Mouse (Mus musculus): ENCODE data around the gene Rmi2. TPM values are rescaled to one million over a fixed set of nuclear protein-coding genes. Genes with fewer than 3 reads are reported as not detected.
"Not testable (repeated sequence)": the region's sequence is repeated elsewhere in the genome, so short reads cannot be mapped to it uniquely, and the experiment has no call there.

The Rmi2 gene
- total RNA-seq, 2 experiments from 2014 or later, result not detected

DNA sequence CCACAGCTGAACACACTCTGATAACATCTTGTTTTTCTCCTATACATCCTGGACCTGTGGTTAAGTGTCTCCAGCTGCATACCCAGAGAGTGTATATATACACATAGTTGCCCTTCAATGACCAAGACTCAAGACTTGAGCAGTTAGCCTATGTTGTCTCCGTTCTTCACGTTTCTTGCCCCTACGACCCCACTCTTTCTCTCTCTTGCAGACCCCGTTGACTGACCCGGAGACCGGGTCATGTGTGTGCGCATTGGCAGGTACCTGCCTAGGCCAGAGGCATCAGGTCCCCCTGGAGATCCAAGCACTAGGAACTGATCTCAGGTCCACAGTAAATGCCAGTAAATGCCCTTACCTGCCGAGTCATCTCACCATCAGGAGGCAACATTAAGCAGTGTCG is 7.6 kb upstream of the Rmi2 start:
- DNase-seq (ENCODE audit: low spot score in 2 of 2), result no peak

DNA sequence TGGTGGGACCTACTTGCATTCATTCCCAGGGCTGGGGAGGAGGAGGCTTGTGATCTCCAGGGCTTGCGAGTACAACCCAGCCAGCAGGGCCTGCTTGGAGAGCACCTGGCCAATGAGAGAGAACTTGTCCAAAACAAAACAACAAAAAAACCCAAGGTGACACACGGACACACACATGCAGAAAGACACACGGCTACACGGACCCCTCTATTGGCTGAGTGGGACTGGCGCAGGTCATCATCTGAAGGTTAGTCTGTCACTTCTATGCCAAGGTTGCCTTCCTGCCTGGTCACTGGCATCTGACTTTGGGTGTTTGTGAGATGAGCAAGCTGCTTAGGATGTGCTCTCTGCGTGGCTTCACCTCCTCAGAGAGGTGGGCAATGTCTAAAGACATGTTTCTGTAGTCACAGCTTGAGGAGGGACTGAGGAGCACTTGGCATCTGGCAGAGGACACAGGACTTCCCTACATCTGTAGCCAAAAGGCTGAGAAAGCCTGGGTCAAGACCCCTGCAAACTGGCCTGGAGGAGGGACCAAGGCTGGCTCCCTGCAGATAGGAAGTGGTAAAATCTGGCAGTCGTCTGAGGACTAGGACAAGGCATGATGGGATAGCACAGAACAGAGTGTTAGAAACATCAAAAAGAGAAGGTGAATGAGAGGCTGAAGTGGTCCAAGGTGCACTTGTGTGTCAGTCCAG is 6.9 kb upstream of the Rmi2 start:
- no peak for DNase-seq (ENCODE audit: low spot score in 2 of 2)

DNA sequence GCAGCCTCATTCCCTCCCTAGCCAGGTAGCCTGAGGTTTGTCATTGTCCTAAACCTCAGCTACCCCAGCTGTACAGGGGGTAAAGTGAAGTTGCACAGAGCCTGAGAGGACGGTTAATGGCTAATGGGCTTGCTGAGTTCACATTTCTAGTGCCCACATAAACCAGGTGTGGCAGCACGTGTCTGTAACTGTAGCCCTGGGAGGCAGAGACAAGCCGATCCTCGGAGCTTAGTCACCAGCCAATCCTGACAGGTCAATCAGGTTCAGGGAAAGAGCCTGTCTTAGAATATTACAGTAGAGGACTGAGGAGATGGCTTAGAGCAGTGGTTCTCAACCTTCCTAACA is 6.4 kb upstream of the Rmi2 start:
- DNase-seq (ENCODE audit: low spot score in 2 of 2), result no peak

DNA sequence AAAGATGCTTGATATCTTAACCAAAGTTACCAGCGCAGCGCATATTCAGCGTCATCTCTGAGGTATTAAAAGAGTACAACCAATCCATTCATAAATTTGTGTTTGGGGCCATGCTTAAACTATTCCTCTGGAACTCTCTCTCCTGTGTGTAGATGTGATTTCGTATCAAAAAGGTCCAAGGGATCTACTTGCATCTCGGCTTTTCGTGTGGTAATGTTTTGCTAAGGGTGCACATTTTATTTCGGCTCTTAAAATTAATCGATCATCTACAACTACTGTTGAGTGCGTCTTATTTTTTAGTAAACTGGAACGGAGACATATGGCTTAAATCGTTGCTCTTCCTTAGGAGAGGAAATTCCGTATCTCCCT is 333 bp upstream of the Rmi2 start:
- no peak for DNase-seq (ENCODE audit: low spot score in 2 of 2)

DNA sequence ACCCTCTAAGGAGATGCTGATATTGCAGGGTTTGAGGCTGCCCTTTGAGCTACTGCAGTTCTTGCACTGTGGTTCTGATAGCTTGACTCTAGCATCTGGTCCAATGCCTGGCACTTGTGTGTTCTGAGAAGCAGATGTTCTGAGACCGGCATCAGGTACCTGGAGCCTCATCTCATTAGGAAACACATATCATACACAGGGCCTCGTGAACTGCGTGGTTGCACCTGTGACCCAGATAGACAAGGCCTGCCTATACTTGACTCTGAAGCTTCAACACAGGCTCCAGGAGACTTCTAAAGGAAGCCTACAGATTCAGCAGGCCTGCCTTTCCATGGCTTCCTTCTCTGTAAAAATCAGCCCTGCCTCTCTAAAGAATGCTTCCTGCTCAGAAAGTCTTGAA is 1.5 kb downstream of the Rmi2 start:
- no peak for DNase-seq (ENCODE audit: low spot score in 2 of 2)

DNA sequence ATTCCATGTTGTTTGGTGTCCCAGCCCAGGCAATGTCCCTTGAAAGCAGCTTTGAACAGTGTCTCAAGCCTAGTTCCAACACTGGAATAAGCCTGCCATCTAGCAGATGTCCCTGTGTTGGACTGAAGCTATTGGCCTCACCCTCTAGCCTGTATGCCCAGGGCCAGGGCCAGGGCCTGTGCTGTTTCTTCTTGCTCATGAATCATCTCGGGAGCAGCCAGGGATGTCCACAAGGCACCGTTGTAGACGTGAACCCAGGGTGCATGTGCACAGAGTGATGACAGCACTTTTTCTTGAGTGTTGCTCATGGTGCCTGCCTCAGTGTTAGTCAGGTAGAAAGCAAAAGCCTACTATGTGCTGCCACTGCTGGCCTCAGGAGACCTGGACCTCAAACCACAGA is 2.4 kb downstream of the Rmi2 start:
- no peak for DNase-seq (ENCODE audit: low spot score in 2 of 2)

DNA sequence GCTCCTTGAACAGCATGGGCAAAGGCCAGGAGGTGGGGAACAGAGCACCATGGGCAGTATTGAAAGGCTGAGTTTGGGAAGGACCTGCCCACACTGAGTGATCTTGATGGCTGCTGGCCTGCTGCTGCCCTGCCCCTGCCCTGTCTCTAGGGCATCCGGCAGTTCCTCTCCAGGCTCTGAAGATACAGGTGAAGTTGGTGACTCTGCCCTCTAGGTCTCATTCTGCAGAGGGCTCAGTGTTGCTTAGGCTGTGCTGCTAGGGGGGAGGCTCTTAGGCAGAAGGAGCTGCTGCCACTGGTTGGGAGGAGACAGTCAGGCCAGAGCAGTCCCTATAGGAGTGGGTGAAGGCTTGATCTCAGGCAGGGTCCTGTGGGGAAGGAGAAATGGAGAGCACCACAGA is 3.0 kb downstream of the Rmi2 start:
- DNase-seq (ENCODE audit: low spot score in 2 of 2), result no peak

DNA sequence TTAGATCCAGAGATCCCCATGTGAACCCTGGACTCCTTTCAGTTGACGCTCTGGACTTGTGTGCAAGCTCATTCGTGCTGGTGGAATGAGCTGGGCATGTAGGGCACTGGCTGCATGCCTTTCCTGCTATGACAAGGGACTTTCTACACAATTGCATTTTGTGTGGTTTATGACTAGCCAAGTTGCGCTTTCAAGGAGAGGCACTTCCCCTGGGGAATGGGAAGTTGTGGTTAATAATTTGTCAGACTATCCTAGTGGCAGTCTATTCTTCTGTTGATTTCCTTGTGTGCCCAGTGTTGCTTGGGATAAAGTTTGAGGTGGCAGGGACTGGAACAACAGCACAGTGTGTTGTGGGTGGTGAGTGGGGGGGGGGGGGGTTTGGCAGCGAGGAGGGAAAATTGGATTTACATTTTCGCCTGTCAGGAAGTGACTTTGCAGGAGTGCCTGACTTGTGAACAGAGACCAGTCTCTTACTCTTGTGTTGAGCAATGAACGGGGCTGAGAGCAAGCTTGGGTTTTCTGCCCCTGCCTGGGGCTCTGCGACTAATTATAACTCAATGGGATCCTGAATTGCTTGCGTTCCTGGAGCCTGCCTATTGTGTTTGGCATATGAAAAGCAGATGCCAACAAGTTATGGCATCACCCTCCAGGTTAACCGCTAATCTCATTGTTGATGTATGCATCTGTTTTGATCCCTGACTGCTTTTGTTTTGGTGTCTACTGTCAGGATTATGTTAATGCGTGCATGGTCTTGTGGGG is 3.8 kb downstream of the Rmi2 start:
- DNase-seq (ENCODE audit: low spot score in 2 of 2), result no peak

DNA sequence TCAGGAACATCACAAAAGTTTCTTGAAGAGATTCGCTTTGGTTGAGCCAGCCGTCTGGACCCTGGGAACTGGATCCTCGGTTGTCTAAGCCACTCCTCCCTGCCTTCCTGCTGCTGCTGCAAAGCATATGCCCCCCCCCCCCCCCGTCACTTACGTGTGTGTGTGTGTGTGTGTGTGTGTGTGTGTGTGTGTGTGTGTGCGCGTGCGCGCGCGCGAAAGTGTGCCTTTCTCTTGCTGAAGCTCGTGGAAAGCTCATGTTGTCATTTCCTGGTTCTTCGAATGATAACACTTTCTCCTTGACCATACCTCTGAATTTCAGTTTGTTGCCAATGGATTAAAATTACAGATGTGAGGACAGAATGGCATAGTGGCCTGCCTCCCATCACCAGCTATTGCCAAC is 5.2 kb downstream of the Rmi2 start:
- DNase-seq (ENCODE audit: low spot score in 2 of 2), result no peak

DNA sequence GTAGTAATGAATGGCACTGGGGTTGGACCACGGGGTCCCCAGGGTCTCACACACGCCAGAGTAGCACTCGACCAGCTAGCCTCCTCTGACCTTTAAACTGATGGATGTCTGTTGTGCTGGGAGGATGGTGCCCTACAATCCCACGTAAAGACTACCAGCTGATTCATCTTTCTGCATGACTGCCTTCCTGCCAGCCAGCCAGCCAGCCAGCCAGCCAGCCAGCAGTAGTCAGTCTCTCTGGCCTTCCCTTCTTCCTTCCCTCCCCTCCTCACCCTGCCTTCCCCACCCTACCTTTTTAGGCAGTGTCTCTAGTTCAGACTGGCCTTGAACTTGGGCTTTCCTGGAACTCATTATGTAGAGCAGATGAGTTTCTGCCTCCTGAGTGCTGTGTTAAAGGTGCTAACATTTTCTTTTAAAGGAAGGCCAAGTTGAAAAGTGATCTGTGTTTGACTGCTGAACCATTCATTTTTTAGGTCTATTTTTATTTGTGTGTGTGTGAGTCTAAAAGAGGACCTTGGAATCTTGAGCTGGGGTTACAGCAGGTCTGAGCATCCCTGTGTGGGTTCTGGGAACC is 7.5 kb downstream of the Rmi2 start:
- DNase-seq (ENCODE audit: low spot score in 2 of 2), result no peak

DNA sequence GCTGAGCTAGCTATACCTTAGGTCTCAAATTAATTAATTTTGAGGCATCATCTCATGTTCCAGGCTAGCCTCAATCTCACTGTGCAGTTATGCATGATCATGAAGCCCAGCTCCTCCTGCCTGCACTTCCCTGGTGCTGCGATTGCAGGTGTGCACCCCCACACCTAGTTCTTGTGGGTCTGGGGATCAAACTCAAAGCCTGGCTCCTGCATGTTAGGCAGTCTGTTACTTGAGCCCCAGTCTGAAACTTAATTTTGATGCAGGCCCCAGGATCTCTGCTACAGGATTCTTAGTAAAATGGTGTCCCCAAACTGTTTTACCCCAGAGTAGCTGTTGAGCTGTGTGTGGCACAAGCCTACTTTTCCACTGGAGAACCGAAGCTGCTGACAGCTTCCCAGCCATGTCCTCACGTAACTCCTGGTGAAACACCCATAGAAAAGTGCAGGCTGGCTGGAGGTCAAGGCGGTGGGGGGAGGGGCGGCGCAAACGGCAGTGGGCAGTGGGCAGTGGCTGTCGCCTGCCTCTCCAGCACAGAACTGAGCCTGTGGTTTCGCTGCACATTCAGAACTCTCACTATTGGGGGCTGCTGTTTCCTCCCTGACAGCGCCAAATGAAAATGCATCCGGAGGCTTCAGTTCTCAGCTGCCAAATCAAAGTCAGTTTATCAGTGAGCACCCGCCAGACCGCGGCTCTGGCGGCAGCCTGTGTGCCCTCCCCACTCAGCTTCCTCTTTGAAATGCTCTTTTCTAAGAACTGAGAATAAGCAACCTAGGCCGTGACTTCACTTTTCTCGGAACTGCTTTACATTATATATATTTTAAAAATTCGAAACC is 8.8 kb downstream of the Rmi2 start:
- peak in 1 of 2 experiments; percentile 13 for DNase-seq (ENCODE audit: low spot score in 2 of 2)

DNA sequence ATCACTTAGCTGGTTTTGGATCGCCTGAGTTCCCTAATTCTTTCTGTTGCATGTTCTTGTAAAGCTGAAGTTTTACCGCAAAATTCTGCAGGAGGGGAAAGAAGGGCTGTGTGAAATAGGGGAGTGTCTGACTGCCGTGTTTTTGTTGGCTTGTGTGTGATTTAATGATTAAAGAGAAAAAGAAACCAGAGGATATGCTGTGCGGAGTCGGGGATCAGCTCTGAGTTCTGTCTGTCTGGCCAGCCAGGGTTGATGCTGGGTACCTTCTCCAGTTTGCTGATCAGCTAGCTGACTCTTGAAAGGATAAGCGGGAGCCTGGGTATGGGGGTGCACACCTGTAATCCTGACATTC is 9.4 kb downstream of the Rmi2 start:
- DNase-seq (ENCODE audit: low spot score in 2 of 2), result no peak

DNA sequence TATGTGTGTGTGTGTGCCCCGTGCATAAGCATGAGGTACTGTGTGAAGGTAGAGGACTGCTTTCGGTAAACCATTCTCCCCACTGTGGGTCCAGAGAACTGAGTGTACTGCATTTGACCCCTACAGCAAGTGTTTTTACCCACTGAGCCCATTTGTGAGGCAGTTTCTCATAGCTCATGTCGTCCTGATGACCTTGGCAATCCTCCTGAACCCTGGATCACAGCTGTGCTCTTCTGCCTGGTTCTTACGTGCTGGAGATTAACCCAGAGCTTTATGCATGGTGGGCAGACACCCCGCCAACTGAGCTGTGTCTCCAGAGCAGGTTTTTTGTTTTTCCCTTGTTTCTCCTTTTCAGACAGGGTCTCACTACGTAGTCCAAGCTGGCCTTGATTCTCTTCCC is 11.1 kb downstream of the Rmi2 start:
- DNase-seq (ENCODE audit: low spot score in 2 of 2), result no peak

DNA sequence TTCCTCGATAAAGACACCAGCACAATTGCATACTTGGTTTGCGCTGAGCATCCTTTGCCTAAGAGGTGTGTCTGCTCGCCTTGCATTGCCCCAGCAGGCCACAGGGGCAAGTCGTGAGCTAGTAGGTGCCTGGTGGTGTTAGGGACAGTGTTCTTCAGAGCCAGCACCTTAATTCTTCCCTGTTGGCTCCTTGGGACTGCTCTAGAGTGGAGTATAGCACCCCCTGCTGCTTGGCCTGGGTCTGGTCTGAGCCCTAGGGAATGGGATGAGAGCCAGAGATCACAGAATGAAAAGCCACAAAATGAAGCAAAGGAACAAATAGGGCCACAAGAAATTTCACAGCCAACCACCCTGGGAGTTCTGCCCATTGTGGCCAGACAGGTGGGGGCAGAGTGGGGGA is 11.6 kb downstream of the Rmi2 start:
- DNase-seq (ENCODE audit: low spot score in 2 of 2), result peak in 1 of 2 experiments; percentile 69

DNA sequence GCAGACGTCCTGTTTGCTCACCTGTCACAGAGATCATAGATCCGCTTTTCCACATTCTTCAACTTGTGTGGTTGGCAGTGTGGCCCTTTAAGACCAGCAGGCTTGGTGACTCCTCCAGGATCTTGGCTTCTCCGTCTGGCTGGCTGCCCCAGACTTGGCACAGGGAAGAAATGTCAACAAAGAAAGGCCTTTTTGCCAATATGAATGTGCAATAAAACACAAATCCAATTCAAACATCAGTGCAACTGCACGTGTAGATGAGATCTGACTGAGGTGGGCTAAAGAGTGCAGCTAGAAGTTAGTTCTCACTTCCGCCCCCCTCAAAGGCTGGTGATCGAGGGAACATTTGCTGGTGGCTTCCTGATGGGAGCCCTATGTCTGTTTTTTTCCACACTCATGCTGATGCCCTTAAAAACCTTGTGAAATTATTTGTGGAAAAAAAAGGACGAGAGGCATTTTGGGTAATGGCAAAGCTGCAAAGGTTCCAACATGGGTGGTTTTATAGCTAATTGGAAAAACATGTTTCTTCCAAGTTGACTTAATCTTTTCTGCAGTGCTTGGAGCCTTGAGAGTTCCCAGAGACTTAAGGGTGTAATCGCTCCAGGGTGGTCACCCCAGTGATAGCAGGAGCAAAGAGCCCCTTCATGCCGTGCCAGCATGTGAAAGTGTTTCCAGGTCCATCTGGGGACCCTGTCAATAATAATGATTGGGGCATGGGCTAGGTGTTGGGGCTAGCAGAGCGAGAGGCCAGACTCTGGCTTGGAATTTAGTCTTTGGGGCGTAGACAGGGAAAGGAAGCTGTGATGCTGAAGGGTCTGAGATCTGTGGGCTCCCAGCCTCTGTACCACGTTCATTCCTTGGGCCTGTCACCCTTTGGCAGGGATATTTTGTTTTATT is 15.4 kb downstream of the Rmi2 start:
- DNase-seq (ENCODE audit: low spot score in 2 of 2), result peak; percentile 20 to 45

DNA sequence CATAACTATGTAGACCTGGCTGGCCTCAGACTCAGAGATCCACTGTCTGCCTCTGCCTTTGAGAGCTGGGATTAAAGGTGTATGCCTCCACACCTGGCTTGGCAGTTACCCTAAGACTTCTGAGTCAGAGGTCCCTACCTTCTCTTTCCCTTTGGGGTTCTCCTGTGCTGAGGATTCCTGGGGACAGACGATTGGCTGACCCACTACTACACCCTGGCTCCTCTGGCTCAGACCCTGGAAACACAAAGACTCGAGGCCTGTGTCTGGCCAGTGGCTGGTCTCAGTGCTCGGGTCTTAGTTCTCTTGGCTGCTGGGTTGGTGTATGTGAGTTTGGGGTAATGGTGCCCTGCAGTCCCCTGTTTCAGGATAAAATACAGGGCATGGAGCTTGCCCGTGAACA is 16.0 kb downstream of the Rmi2 start:
- no peak for DNase-seq (ENCODE audit: low spot score in 2 of 2)

DNA sequence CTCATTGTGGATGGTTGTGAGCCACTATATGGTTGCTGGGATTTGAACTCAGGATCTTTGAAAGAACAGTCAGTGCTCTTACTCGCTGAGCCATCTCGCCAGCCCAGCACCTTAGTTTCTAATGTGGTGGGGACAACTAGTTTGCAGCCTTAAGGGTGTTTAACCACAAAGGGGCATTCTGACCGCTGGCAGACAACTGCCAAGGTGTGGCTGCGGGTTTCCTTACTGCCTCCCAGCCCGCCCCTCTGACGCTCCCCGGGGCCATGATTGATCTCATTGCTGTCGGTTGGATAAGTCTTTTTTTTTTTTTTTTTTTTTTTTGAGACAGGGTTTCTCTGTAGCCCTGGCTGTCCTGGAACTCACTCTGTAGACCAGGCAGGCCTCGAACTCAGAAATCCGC is 17.4 kb downstream of the Rmi2 start:
- not testable (repeated sequence) for DNase-seq (ENCODE audit: low spot score in 2 of 2)

DNA sequence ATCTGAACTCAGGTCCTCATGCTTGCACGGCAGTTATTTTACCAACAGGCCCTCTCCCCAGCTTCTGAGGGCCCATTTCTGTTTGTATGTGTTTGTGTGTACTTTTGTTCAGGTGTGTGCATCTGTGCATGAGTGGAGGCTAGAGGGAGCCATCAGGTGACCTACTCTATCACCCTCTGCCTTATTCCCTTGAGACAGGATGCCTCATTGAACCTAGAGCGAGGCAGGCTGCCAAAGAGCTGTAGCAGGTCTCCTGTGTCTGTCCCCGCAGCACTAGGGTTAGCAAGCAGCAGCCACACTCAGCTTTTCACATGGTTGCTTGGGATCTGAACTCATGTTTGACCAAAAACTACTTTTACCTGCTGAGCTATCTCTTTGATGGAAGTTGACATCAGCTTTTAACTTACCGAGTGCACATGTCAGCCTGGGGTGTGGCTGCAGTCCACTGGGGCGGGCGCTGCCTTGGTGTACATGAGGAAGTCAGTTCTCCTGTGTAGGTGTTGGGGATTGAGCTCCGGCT is 24.9 kb downstream of the Rmi2 start:
- DNase-seq (ENCODE audit: low spot score in 2 of 2), result no peak

DNA sequence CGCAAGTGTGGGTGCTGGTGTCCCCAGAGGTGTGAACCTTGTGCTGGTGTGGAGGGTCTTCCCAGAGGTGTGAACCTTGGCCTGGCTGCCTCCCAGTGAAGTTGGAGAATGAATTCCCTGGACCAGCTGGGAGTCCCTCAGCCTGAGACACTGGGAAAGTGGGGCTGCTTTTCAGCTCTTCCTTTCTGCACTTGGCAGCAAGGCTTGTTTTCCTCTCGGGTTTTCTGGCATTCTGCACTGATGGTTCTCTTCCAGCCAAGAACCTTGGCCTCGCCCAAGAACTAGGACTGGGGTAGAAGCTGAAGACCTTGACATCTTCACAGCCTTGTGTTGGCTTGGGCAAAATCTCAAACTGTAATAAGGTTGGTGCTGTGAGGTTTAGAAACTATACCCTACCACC is 26.5 kb downstream of the Rmi2 start:
- DNase-seq (ENCODE audit: low spot score in 2 of 2), result peak in 1 of 2 experiments; percentile 19

DNA sequence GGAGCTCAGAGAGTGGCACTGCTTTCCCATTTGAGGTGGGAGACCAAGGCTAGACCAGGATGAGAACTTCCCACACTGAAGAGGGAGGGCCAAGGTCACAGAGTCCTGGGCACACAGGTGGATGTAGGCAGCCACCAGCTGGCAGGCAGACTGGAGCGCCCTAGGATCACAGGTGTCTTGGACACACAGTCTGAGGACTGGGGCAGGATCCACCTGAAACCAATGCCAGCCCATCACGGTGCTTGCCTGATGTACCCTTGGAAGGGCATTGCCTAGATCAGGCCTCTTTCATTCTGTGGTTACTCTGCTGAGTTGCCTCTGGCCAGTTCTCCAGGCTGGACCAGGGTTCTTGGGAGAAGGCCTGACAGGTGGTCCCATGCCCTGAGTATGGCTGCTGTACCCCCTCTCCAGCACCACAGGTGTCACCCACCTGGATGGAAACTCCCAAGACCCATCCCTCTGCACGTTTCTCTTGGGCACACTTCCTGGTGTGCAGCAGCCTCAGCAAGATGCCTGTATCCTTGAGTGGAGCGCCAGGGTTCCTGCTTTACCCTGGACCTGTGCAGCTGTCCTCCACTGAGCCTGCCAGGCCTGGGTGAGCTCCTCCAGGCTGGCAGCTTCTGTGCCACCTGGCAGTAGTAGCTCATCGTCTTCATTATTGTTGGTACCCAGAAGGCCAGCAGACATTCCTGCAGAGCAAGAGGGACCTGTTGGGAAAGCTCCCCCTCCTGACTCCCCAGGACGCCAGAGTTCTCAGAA is 30.2 kb downstream of the Rmi2 start:
- no peak for DNase-seq (ENCODE audit: low spot score in 2 of 2)
